Mouse (Mus musculus) olfactory bulb, adult 2 months (tissue): ENCODE measurements around the gene Ralgps2.

Experiments used
- CTCF ChIP-seq: fragments of 200-500 bp; IDR thresholded peaks from 2 replicates; pipeline ENCODE4 v1.5.1; 2012; ENCODE audit warnings: low read depth, mild to moderate bottlenecking, low read length, moderate library complexity; ENCODE audit not compliant: insufficient read depth
- POLR2A ChIP-seq: fragments of 200-500 bp; IDR thresholded peaks from 2 replicates; pipeline ENCODE4 v1.6.1; 2012; ENCODE audit warnings: mild to moderate bottlenecking, low read depth, low read length, moderate library complexity; ENCODE audit not compliant: insufficient read depth

GRCm38 (mm10) chr1:156903899-156904298 lies 35.5 kb downstream of the Ralgps2 start:
- TF ChIP-seq POLR2A (no peak), CTCF (no peak)
